In genomic region chr4:138100456-138100855, GRCm38 (mm10) we compare ENCODE assay signal across 20 mouse cellular contexts.
A peak's percentile ranks its signal among the peaks of the same experiment; 100 is the strongest.
DNase-seq lines count a peak whose midpoint lies in the region; ATAC-seq and TF ChIP-seq lines count a peak whose summit lies in the region.
"Had no signal": no experiment of that assay in that cellular context is flagged by ENCODE, and none has a peak within 500 bp of the region (broad histone marks: within the 10 kb centered on the region; RNA-seq: fewer than 3 reads in every experiment).

No protein-coding gene starts in this region.

- no peak overlapping the region for H3K9ac ChIP-seq in neural tube, embryonic 13.5 days
- H3K9ac ChIP-seq: forebrain, embryonic 12.5 days; heart, embryonic 13.5 days; hindbrain, embryonic 12.5 days had no signal

- peak overlapping the region; percentile 75 for H3K27ac ChIP-seq in gastrocnemius, adult 2 months
- H3K27ac ChIP-seq in neural tube, embryonic 13.5 days (replicated peaks): 0 out of 2 replicates have a peak overlapping the region, but pooled peaks have one; percentile 9
- H3K27ac ChIP-seq: forebrain, embryonic 12.5 days; heart, embryonic 13.5 days; hindbrain, embryonic 12.5 days had no signal

- no peaks in the 10 kb centered on the region for H3K9me3 ChIP-seq in neural tube, embryonic 13.5 days
- H3K9me3 ChIP-seq: forebrain, embryonic 12.5 days; heart, embryonic 13.5 days; hindbrain, embryonic 12.5 days had no signal

- intact Hi-C loops in gastrocnemius, adult 2 months (cut with DNase I): loop anchor here (10.0 kb wide), 1 partner anchor 136 kb away; no protein-coding TSS in a partner anchor

- H3K4me3 ChIP-seq in gastrocnemius, adult 2 months: no peak overlapping the region
- no peak overlapping the region for H3K4me3 ChIP-seq in neural tube, embryonic 13.5 days
- H3K4me3 ChIP-seq: forebrain, embryonic 12.5 days; heart, embryonic 13.5 days; hindbrain, embryonic 12.5 days had no signal

- peaks cover 65% of the 10 kb centered on the region for H3K36me3 ChIP-seq in neural tube, embryonic 13.5 days

- no peak for ATAC-seq in cerebellum, adult (ENCODE audit: insufficient number of reproducible peaks, low FRiP score, low TSS enrichment)
- no peak for ATAC-seq in neural tube, embryonic 13.5 days (ENCODE audit: low read depth)
- ATAC-seq: activated CD4-positive, CD25-positive, alpha-beta regulatory T cell, adult 4 months; forebrain, embryonic 16.5 days; hindbrain, embryonic 16.5 days; inflammation-experienced regulatory T-cells, adult 6 months; intestine, postnatal 0 days; Patski had no signal

- WGBS in neural tube, embryonic 13.5 days: 88% methylated on average over 7 of the region's 7 CpGs

- H3K27me3 ChIP-seq in neural tube, embryonic 13.5 days: no peaks in the 10 kb centered on the region
- H3K27me3 ChIP-seq: forebrain, embryonic 12.5 days; heart, embryonic 13.5 days; hindbrain, embryonic 12.5 days; Patski had no signal

- TF ChIP-seq CTCF in gastrocnemius, adult 2 months (IDR thresholded peaks at IDR 0.05): no peak

- 0 out of 2 replicates have a peak, but pooled peaks cover 3% of the 10 kb centered on the region for H3K4me1 ChIP-seq in neural tube, embryonic 13.5 days (replicated peaks)
- H3K4me1 ChIP-seq: forebrain, embryonic 12.5 days; heart, embryonic 13.5 days; hindbrain, embryonic 12.5 days had no signal

- DNase-seq in cerebellum, adult 9-11 months: peak; percentile 40
- DNase-seq in gastrocnemius, adult 2 months: peak; percentile 76
- no peak for DNase-seq in gastrocnemius, postnatal 4 days (ENCODE audit: low spot score in 2 of 2)
- DNase-seq in neural tube, embryonic 10.5 days (ENCODE audit: extremely low spot score, low spot score): no peak
- no peak for DNase-seq in right cerebral cortex, postnatal 36 days (ENCODE audit: low spot score in 2 of 2)
- DNase-seq: adrenal gland, postnatal 14 days; cerebellum, adult 8-10 months; heart, adult 11 months; heart, postnatal 4 days had no signal

- no peak overlapping the region for H3K4me2 ChIP-seq in neural tube, embryonic 13.5 days
- H3K4me2 ChIP-seq: forebrain, embryonic 12.5 days; heart, embryonic 13.5 days; hindbrain, embryonic 12.5 days had no signal

Comparison
In these comparisons a context has a peak if more than half of its experiments do, and no peak if none do; other contexts are left out.
1. DNase-seq: peak in cerebellum, adult 9-11 months (single experiment) and gastrocnemius, adult 2 months (single experiment); none in gastrocnemius, postnatal 4 days (0 of 2), neural tube, embryonic 10.5 days (single experiment) and right cerebral cortex, postnatal 36 days (0 of 2).